Mouse (Mus musculus) liver, embryonic 16.5 days (tissue): Measurements from ENCODE around the gene Klf1. TPM values are rescaled to one million over a fixed set of nuclear protein-coding genes. Genes with fewer than 3 reads are reported as not detected.
A peak's percentile ranks its signal among the peaks of the same experiment; 100 is the strongest.
"Not testable (repeated sequence)": the region's sequence is repeated elsewhere in the genome, so short reads cannot be mapped to it uniquely, and the experiment has no call there.

ENCODE experiments used
- ATAC-seq: fragments of 200-750 bp; cut with Nextera tagmentation; 2 replicates; pipeline ENCODE4 v1.8.0; 2017; ENCODE audit warnings: low read depth, mild to moderate bottlenecking, moderate number of reproducible peaks, moderate library complexity
- H3K27ac ChIP-seq: fragments of 300-500 bp; sonication (generic); 2 replicates; pipeline ENCODE4 v1.5.1; 2014; ENCODE audit warnings: mild to moderate bottlenecking, low read length
- H3K27me3 ChIP-seq: fragments of 300-500 bp; sonication (generic); 2 replicates; pipeline ENCODE4 v1.6.1; 2014; ENCODE audit warnings: low read depth, low read length, mixed read lengths; ENCODE audit not compliant: control insufficient read depth, insufficient read depth
- H3K36me3 ChIP-seq: fragments of 300-500 bp; sonication (generic); 2 replicates; pipeline ENCODE4 v1.6.1; 2014; ENCODE audit warnings: mild to moderate bottlenecking; ENCODE audit not compliant: control insufficient read depth, insufficient read depth
- H3K4me1 ChIP-seq: fragments of 300-500 bp; sonication (generic); 2 replicates; pipeline ENCODE4 v1.6.1; 2014; ENCODE audit warnings: low read depth, low read length, mixed read lengths; ENCODE audit not compliant: control insufficient read depth
- H3K4me2 ChIP-seq: fragments of 300-500 bp; sonication (generic); 2 replicates; pipeline ENCODE4 v1.6.1; 2014; ENCODE audit warnings: low read depth, low read length, mixed read lengths
- H3K4me3 ChIP-seq: fragments of 300-500 bp; sonication (generic); 2 replicates; pipeline ENCODE4 v1.5.1; 2014; ENCODE audit warnings: low read depth, mild to moderate bottlenecking, low read length
- H3K9ac ChIP-seq: fragments of 300-500 bp; sonication (generic); 2 replicates; pipeline ENCODE4 v1.6.1; 2014; ENCODE audit warnings: low read depth, low read length
- H3K9me3 ChIP-seq: fragments of 300-500 bp; sonication (generic); replicated peaks from 2 replicates; pipeline ENCODE4 v1.6.1; 2016; ENCODE audit warnings: low read length; ENCODE audit not compliant: control insufficient read depth
- WGBS: fragments of 180-500 bp; shearing (Covaris S2); extraction: QIAGEN DNeasy Blood & Tissue Kit; methylation state at CpG from one replicate; pipeline ENCODE4 v1.1.7; 2014; ENCODE audit not compliant: insufficient replicate concordance; 5-methylcytosine and 5-hydroxymethylcytosine counted together
- polyA plus RNA-seq: library from polyadenylated mRNA; unstranded; fragments of >200 nt; fragmentation: Nextera tagmentation; extraction: Ambion mirVana; gene quantifications from 2 replicates; pipeline ENCODE4 v1.2.1, GENCODE M21; 2015

Klf1 gene
- polyA plus RNA-seq, 1 experiment from 2014 or later = 409 TPM

DNA sequence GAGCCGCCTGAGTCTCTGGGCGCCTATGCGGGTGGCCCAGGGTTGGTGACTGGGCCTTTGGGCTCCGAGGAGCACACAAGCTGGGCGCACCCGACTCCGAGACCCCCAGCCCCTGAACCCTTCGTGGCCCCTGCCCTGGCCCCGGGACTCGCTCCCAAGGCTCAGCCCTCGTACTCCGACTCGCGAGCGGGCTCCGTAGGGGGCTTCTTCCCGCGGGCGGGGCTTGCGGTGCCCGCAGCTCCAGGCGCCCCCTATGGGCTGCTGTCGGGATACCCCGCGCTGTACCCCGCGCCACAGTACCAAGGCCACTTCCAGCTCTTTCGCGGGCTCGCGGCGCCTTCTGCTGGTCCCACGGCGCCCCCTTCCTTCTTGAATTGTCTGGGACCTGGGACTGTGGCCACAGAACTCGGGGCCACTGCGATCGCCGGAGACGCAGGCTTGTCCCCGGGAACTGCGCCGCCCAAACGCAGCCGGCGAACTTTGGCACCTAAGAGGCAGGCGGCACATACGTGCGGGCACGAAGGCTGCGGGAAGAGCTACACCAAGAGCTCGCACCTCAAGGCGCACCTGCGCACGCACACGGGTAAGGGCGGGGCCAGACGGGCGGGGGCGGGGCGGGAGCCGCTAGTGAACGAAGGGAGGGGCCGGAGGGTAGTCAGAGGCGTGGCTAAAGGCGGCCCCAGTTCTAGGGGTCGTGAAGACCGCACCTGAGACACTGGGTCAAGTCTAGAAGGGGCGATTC is 1.4 kb downstream of the Klf1 start:
- peak overlapping the region; percentile 99 for H3K9ac ChIP-seq
- peak overlapping the region; percentile 100 for H3K27ac ChIP-seq
- H3K36me3 ChIP-seq = peaks cover 36% of the 10 kb centered on the region
- peak; percentile 70 for ATAC-seq
- H3K4me1 ChIP-seq = peaks cover 49% of the 10 kb centered on the region
- WGBS = under 1% methylated on average over 68 of the region's 68 CpGs
- H3K4me2 ChIP-seq = peak overlapping the region; percentile 96
- no peaks in the 10 kb centered on the region for H3K27me3 ChIP-seq
- no peaks in the 10 kb centered on the region for H3K9me3 ChIP-seq
- H3K4me3 ChIP-seq = peak overlapping the region; percentile 97

DNA sequence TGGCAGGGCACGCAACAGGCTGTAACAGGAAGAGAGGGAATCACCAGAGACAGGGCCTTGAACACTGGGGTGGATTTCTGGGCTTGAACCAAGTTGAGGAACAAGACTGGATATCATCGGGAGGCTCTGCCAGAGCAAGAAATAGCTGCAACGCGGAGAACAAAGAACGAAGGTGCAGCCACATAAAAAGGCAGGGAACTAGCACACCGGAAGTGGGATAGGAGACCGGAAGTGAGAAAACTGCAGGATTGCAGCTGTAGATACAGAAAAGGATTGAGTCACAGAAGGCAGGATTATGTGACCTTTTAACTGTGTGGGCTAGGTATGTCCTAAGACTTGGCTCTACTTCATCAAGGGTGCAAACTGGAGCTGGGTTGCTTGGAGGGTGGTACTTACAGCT is 2.6 kb downstream of the Klf1 start:
- H3K4me3 ChIP-seq = peak overlapping the region; percentile 97
- no peak for ATAC-seq
- H3K9ac ChIP-seq = peak overlapping the region; percentile 13; the same call in 1 of the 2 replicates
- no peaks in the 10 kb centered on the region for H3K27me3 ChIP-seq
- H3K27ac ChIP-seq = no peak overlapping the region
- peak overlapping the region; percentile 96 for H3K4me2 ChIP-seq
- H3K9me3 ChIP-seq = no peaks in the 10 kb centered on the region
- peaks cover 49% of the 10 kb centered on the region for H3K4me1 ChIP-seq
- 85% methylated on average over 7 of the region's 7 CpGs for WGBS
- H3K36me3 ChIP-seq = peaks cover 36% of the 10 kb centered on the region

DNA sequence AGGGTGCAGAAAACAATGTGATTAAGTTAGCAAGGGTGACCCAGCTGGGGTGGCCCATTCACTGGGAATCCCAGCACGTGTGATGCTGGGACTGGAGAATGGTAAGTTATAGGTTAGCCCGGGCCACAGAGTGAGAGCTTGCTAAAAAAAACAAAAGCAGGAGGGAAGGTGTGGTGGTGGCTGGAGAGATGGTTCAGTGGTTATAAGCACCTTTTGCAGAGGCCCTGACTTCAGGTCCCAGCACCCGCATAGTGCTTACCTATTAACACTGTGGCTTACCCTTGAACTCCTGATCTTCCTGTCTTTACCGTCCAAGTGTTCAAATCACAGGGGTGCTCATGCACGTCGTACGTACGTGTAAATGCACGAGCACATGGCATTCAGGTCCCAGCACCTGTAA is 5.3 kb downstream of the Klf1 start:
- ATAC-seq = no peak
- WGBS = 88% methylated on average over 9 of the region's 9 CpGs
- Histone ChIP-seq H3K9me3 (no peaks in the 10 kb centered on the region), H3K27me3 (peaks cover 6% of the 10 kb centered on the region), H3K4me2 (no peak overlapping the region), H3K9ac (no peak overlapping the region), H3K4me3 (no peak overlapping the region), H3K27ac (peak overlapping the region; percentile 34; the same call in 1 of the 2 replicates), H3K4me1 (peaks cover 43% of the 10 kb centered on the region), H3K36me3 (peaks cover 36% of the 10 kb centered on the region)

- no peaks in the 10 kb centered on the region for H3K9me3 ChIP-seq
- peaks cover 48% of the 10 kb centered on the region for H3K4me1 ChIP-seq
- no peak overlapping the region; the same call in none of the 2 replicates for H3K4me2 ChIP-seq
- no peak for ATAC-seq
- peaks cover 36% of the 10 kb centered on the region for H3K36me3 ChIP-seq
- H3K27me3 ChIP-seq = peaks cover 10% of the 10 kb centered on the region
- 59% methylated on average over 8 of the region's 8 CpGs for WGBS
- H3K27ac ChIP-seq = peak overlapping the region; percentile 34; the same call in 1 of the 2 replicates
- no peak overlapping the region for H3K9ac ChIP-seq
- H3K4me3 ChIP-seq = no peak overlapping the region
Measured at GRCm38 (mm10) chr8:84907493-84907892, 5.8 kb downstream of the Klf1 start.

DNA sequence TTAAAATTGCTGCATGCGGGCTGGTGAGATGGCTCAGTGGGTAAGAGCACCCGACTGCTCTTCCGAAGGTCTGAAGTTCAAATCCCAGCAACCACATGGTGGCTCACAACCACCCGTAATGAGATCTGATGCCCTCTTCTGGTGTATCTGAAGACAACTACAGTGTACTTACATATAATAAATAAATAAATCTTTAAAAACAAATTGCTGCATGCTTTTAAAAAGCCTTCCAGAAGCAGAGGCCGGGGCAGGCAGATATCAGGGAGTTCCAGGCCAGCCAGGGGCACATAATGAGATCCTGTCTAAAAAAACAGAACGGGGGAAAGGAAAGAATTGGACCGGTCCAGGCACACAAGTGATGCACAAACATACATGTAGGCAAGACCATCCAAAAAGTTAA is 6.3 kb downstream of the Klf1 start:
- Histone ChIP-seq H3K4me2 (peak overlapping the region; percentile 94), H3K4me3 (peak overlapping the region; percentile 76), H3K36me3 (peaks cover 36% of the 10 kb centered on the region), H3K4me1 (peaks cover 53% of the 10 kb centered on the region), H3K27me3 (peaks cover 15% of the 10 kb centered on the region), H3K9ac (0 out of 2 replicates have a peak overlapping the region, but pooled peaks have one; percentile 1), H3K27ac (peak overlapping the region; percentile 77)
- not testable (repeated sequence) for ATAC-seq, H3K9me3 ChIP-seq
- WGBS = 20% methylated on average over 6 of the region's 7 CpGs

DNA sequence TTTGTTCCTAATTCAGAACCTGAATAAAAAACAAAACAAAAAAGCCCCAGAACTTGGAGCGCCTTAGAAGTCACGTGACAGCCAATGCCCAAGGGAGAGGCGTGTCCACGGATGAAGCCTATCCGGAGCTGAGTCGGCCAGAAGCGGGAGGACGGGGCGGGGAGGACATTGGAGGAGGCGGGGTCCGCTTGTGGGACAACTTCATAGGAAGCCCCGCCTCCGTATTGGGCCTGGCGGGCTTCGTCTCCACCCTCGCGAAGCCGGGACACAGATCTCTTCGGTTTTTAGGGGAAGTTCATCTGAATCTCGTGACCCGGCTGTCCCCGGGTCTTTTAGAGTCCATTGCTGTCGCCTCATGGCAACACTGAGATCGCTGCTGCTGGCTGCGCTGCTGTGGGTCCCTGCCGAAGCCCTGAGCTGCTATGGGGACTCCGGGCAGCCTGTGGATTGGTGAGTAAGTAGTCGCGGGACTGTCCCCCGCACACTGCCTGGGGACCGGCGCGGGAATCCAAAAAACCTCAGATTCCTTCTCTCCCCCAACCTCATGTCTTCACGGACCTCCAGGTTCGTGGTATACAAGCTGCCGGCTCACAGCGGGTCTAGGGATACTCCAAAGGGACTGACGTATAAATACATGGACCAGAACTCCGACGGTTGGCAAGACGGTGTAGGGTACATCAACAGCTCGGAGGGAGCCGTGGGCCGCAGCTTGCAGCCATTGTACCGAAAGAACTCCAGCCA is 6.9 kb downstream of the Klf1 start, which contains the start of gene Dnase2a:
Gene Dnase2a (plus strand): TSS at position 140 of the 741 bp plus-strand sequence.
- peak; percentile 92 for ATAC-seq
- peak within 1 kb of the TSS; percentile 91 for H3K9ac ChIP-seq
- H3K4me2 ChIP-seq = peak within 1 kb of the TSS; percentile 94
- H3K27ac ChIP-seq = peak within 1 kb of the TSS; percentile 89
- under 1% methylated on average over 45 of the region's 45 CpGs for WGBS
- no peaks in the 10 kb centered on the region for H3K9me3 ChIP-seq
- H3K36me3 ChIP-seq = peaks cover 33% of the 10 kb centered on the region
- peaks cover 56% of the 10 kb centered on the region for H3K4me1 ChIP-seq
- H3K4me3 ChIP-seq = peak within 1 kb of the TSS; percentile 76
- peaks cover 16% of the 10 kb centered on the region for H3K27me3 ChIP-seq

DNA sequence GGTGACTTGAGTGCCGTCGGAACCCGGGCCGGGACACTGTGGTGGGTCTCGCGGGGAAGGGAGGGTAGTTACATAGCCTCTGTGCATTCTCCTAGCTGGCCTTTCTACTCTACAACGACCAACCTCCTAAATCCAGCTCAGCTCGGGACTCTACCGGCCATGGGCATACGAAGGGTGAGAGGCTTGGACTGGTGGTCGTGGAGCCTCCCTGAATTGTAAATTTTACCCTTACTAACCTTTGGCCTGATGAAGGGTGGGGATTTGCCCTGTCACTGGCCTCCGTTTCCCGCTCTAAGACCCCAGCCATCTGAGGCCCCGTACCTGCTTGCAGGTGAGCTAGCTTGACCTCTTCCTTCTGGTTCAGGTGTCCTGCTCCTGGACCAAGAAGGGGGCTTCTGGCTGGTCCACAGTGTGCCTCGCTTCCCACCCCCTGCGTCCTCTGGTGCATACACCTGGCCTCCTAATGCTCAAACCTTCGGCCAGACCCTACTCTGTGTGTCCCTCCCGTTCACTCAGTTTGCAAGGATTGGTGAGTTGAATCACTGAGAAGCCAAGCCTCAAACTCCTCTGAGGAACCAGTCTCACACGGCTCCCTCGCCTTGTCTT is 7.5 kb downstream of the Klf1 start:
- H3K27ac ChIP-seq = peak overlapping the region; percentile 89
- peaks cover 58% of the 10 kb centered on the region for H3K4me1 ChIP-seq
- H3K9ac ChIP-seq = peak overlapping the region; percentile 91
- H3K27me3 ChIP-seq = peaks cover 16% of the 10 kb centered on the region
- peak overlapping the region; percentile 94 for H3K4me2 ChIP-seq
- WGBS = 42% methylated on average over 20 of the region's 20 CpGs
- H3K4me3 ChIP-seq = peak overlapping the region; percentile 76
- ATAC-seq = no peak
- peaks cover 28% of the 10 kb centered on the region for H3K36me3 ChIP-seq
- H3K9me3 ChIP-seq = no peaks in the 10 kb centered on the region

DNA sequence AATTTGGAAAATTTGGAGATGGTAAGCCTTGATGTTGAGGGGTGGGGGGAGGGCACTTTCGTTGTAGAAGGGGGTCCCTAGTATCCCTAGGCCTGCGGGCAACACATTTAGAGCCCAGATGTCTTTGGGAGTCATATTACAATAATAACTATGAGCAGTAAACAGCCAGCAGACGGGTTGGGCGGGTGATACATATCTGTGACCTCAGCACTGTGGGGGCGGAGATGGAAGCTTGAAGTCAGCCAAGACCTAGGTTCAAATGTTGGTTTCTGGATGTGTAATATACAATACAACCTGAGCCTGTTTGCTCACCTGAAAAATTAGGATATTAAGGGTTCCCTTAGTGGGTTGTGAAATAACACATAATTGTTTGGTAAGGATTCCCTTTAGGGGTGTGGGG is 8.2 kb downstream of the Klf1 start:
- H3K4me2 ChIP-seq = peak overlapping the region; percentile 94
- H3K9ac ChIP-seq = peak overlapping the region; percentile 91
- peaks cover 21% of the 10 kb centered on the region for H3K36me3 ChIP-seq
- no peaks in the 10 kb centered on the region for H3K9me3 ChIP-seq
- H3K27me3 ChIP-seq = peaks cover 16% of the 10 kb centered on the region
- peak overlapping the region; percentile 76 for H3K4me3 ChIP-seq
- peaks cover 51% of the 10 kb centered on the region for H3K4me1 ChIP-seq
- ATAC-seq = no peak
- peak overlapping the region; percentile 89 for H3K27ac ChIP-seq
- WGBS = 46% methylated on average over 5 of the region's 5 CpGs
